Comparison of ENCODE assay signal across 8 mouse cellular contexts in genomic region chr1:186748724-186749653, GRCm38 (mm10). TPM values are rescaled to one million over a fixed set of nuclear protein-coding genes. Genes with fewer than 3 reads are reported as not detected.
A peak's percentile ranks its signal among the peaks of the same experiment; 100 is the strongest.
DNase-seq lines count a peak whose midpoint lies in the region; ATAC-seq and TF ChIP-seq lines count a peak whose summit lies in the region.

Rrp15 (minus strand) TSS chr1:186749358.

- TF ChIP-seq POLR2A in olfactory bulb, adult 2 months (IDR thresholded peaks at IDR 0.05; ENCODE audit: insufficient read depth, low read depth, low read length): peak; percentile 76
- no peak for TF ChIP-seq POLR2A in thymus, adult 2 months (IDR thresholded peaks at IDR 0.05; ENCODE audit: control insufficient read depth, extremely low read depth, insufficient read depth, low read length, poor library complexity)

- intact Hi-C loops in heart, postnatal 36 days (cut with DNase I): no loop called here

- H3K4me3 ChIP-seq in G1E (ENCODE audit: low read depth, low read length): peak within 1 kb of the TSS; percentile 93
- H3K4me3 ChIP-seq in forebrain, embryonic 16.5 days (replicated peaks; ENCODE audit: low read length): peak within 1 kb of the TSS; percentile 93
- peak within 1 kb of the TSS; percentile 90 for H3K4me3 ChIP-seq in layer of hippocampus, adult 2 months
- H3K4me3 ChIP-seq in lung, embryonic 14.5 days (ENCODE audit: low read depth, low read length): peak within 1 kb of the TSS; percentile 71
- H3K4me3 ChIP-seq in olfactory bulb, adult 2 months (ENCODE audit: insufficient read depth, low read depth, low read length): peak within 1 kb of the TSS; percentile 83
- peak within 1 kb of the TSS; percentile 68 for H3K4me3 ChIP-seq in thymus, adult 2 months (ENCODE audit: control insufficient read depth, insufficient read depth, low read length)

- H3K27me3 ChIP-seq in G1E (ENCODE audit: insufficient read depth, low read length): no peaks in the 10 kb centered on the region
- no peaks in the 10 kb centered on the region for H3K27me3 ChIP-seq in forebrain, embryonic 16.5 days (replicated peaks; ENCODE audit: control insufficient read depth, insufficient read depth, low read length)
- H3K27me3 ChIP-seq in lung, embryonic 14.5 days (ENCODE audit: insufficient read depth, low read length): no peaks in the 10 kb centered on the region
- H3K27me3 ChIP-seq in thymus, adult 2 months (ENCODE audit: control insufficient read depth, insufficient read depth, low read length): no peaks in the 10 kb centered on the region

- peaks cover 15% of the 10 kb centered on the region for H3K4me1 ChIP-seq in G1E (ENCODE audit: insufficient read depth, low read depth, low read length)
- H3K4me1 ChIP-seq in forebrain, embryonic 16.5 days (replicated peaks; ENCODE audit: control insufficient read depth, insufficient read depth, low read length): peaks cover 18% of the 10 kb centered on the region
- no peaks in the 10 kb centered on the region for H3K4me1 ChIP-seq in lung, embryonic 14.5 days (ENCODE audit: insufficient read depth)
- H3K4me1 ChIP-seq in olfactory bulb, adult 2 months (ENCODE audit: control insufficient read depth, insufficient read depth, low read length): peaks cover 2% of the 10 kb centered on the region; the same call in 1 of the 2 replicates
- H3K4me1 ChIP-seq in thymus, adult 2 months (replicated peaks; ENCODE audit: control insufficient read depth, insufficient read depth, low read length): peaks cover 4% of the 10 kb centered on the region; the same call in 1 of the 2 replicates

- peak; percentile 87 for ATAC-seq in G1E (ENCODE audit: extremely low read depth, insufficient number of reproducible peaks, low FRiP score, poor library complexity, severe bottlenecking)
- ATAC-seq in forebrain, embryonic 16.5 days: peak; percentile 93
- peak; percentile 96 for ATAC-seq in lung, embryonic 14.5 days (ENCODE audit: insufficient read depth)

- peak within 1 kb of the TSS; percentile 79 for H3K4me2 ChIP-seq in forebrain, embryonic 16.5 days (ENCODE audit: low read length)
- peak within 1 kb of the TSS; percentile 71 for H3K4me2 ChIP-seq in lung, embryonic 14.5 days

- H3K9ac ChIP-seq in forebrain, embryonic 16.5 days (replicated peaks; ENCODE audit: low read depth, low read length): peak within 1 kb of the TSS; percentile 95
- peak within 1 kb of the TSS; percentile 83 for H3K9ac ChIP-seq in lung, embryonic 14.5 days

- no peaks in the 10 kb centered on the region for H3K9me3 ChIP-seq in G1E (replicated peaks)
- no peaks in the 10 kb centered on the region for H3K9me3 ChIP-seq in forebrain, embryonic 16.5 days (ENCODE audit: control insufficient read depth, low read length)
- no peaks in the 10 kb centered on the region for H3K9me3 ChIP-seq in lung, embryonic 14.5 days (ENCODE audit: low read depth, low read length)

- WGBS in forebrain, embryonic 16.5 days: under 1% methylated on average over 46 of the region's 46 CpGs
- WGBS in lung, embryonic 14.5 days: under 1% methylated on average over 46 of the region's 46 CpGs
- under 1% methylated on average over 46 of the region's 46 CpGs for WGBS in olfactory bulb, adult 2 months
- WGBS in thymus, adult 2 months: under 1% methylated on average over 46 of the region's 46 CpGs

- DNase-seq in G1E (ENCODE audit: low spot score): peak; percentile 54
- peak; percentile 68 to 89 for DNase-seq in cerebellum, adult 18-20 months
- DNase-seq in heart, postnatal 36 days: peak; percentile 88 to 90
- DNase-seq in layer of hippocampus, adult 2 months (ENCODE audit: low spot score in 2 of 2): peak; percentile 63 to 85
- DNase-seq in lung, embryonic 14.5 days: peak; percentile 97
- peak; percentile 83 for DNase-seq in thymus, adult 2 months

- TF ChIP-seq CTCF in G1E (IDR thresholded peaks at IDR 0.05; ENCODE audit: low read depth, low read length): no peak
- no peak for TF ChIP-seq CTCF in layer of hippocampus, adult 2 months (conservative IDR thresholded peaks at IDR 0.05)
- no peak for TF ChIP-seq CTCF in lung, embryonic 14.5 days (IDR thresholded peaks at IDR 0.05; ENCODE audit: low read depth)
- no peak for TF ChIP-seq CTCF in olfactory bulb, adult 2 months (IDR thresholded peaks at IDR 0.05; ENCODE audit: insufficient read depth, low read depth, low read length)
- no peak for TF ChIP-seq CTCF in thymus, adult 2 months (IDR thresholded peaks at IDR 0.05; ENCODE audit: borderline replicate concordance, control insufficient read depth, extremely low read depth, insufficient read depth, low read length, poor library complexity)

- H3K27ac ChIP-seq in forebrain, embryonic 16.5 days (ENCODE audit: low read length): peak within 1 kb of the TSS; percentile 82
- peak within 1 kb of the TSS; percentile 93 for H3K27ac ChIP-seq in layer of hippocampus, adult 2 months
- H3K27ac ChIP-seq in lung, embryonic 14.5 days (ENCODE audit: low read depth): peak within 1 kb of the TSS; percentile 61; the same call in 1 of the 2 replicates
- peak within 1 kb of the TSS; percentile 81 for H3K27ac ChIP-seq in olfactory bulb, adult 2 months (ENCODE audit: insufficient read depth, low read depth, low read length)
- H3K27ac ChIP-seq in thymus, adult 2 months (ENCODE audit: control insufficient read depth, insufficient read depth, low read length): peak within 1 kb of the TSS; percentile 24; the same call in 1 of the 2 replicates

- peaks cover 28% of the 10 kb centered on the region for H3K36me3 ChIP-seq in G1E (replicated peaks)
- no peaks in the 10 kb centered on the region for H3K36me3 ChIP-seq in forebrain, embryonic 16.5 days (ENCODE audit: control insufficient read depth, insufficient read depth)
- H3K36me3 ChIP-seq in lung, embryonic 14.5 days (ENCODE audit: insufficient read depth): no peaks in the 10 kb centered on the region
- H3K36me3 ChIP-seq in thymus, adult 2 months (ENCODE audit: control insufficient read depth, insufficient read depth, low read length): no peaks in the 10 kb centered on the region

RNA-seq across cellular contexts. Expression of gene Rrp15, which starts in this region (rescaled TPM):
- 23.1 and 28.5 TPM in 2 replicates for total RNA-seq in G1E (2014; fragmentation: Nextera tagmentation)
- total RNA-seq in G1E (2017): 62.3 and 71.9 TPM in 2 replicates
- 11.9 and 12.4 TPM in 2 replicates for polyA plus RNA-seq in G1E (2012)
- polyA plus RNA-seq in forebrain, embryonic 16.5 days (2015; fragmentation: Nextera tagmentation; extraction: Ambion mirVana): 37.1 and 39.6 TPM in 2 replicates
- 1 to 10 TPM; 9.0 to 9.7 TPM for total RNA-seq in heart, postnatal 36 days (2021)
- 10 to 100 TPM; 14.6 to 15.2 TPM for total RNA-seq in layer of hippocampus, adult 2 months (2021)
- polyA plus RNA-seq in lung, embryonic 14.5 days (2014; fragmentation: Nextera tagmentation; extraction: Ambion mirVana): 79.0 and 79.7 TPM in 2 replicates
- not detected in 2 replicates for polyA plus RNA-seq in olfactory bulb, adult 2 months (2012; ENCODE audit: insufficient read depth, insufficient read length, low replicate concordance, missing spikeins)
- 3.2 and 3.3 TPM in 2 replicates for polyA plus RNA-seq in thymus, adult 2 months (2012; rRNA removed)

Comparison
In these comparisons a context has a peak if more than half of its experiments do, and no peak if none do; other contexts are left out.
1. Peak in every context shown above with its lines: DNase-seq, ATAC-seq, H3K4me3 ChIP-seq and H3K27ac ChIP-seq.
2. H3K27ac ChIP-seq: peak in every context shown above with its lines; median percentile 93 in layer of hippocampus, adult 2 months; 82 in forebrain, embryonic 16.5 days; 81 in olfactory bulb, adult 2 months; 61 in lung, embryonic 14.5 days; 24 in thymus, adult 2 months.